Mouse (Mus musculus): ENCODE measurements around the gene Ppm1e.

DNA sequence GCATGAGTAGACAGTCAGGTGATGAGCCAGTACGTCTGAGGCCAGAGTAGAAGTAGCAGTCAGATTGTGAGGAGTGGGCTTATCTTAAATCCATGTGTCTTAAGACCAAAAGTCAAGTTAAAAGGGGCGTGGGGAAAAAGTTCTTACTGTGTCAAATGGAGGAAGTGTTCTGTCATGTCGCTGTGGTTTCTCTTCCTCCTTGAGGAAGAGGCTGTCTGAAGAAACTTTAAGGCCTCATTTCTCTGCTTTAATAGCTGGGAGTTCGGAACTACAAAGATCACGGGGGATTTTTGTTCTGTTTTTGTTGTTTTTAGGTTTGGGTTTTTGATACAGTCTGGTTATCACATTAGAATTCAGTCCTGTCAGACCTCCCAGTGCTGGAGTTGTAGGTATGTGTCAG lies 146.5 kb downstream of the Ppm1e start:
- TF ChIP-seq CTCF (conservative IDR thresholded peaks at IDR 0.05; ENCODE audit: insufficient read depth, insufficient read length, low read depth, low read length) (no peak), POLR2A (IDR thresholded peaks at IDR 0.05; ENCODE audit: low read depth, low read length) (no peak)
